Mouse (Mus musculus): Measurements from ENCODE around the gene Lrmda.

GRCm38 (mm10) chr14:22928683-22929082 is 909.2 kb downstream of the Lrmda start:
- no peak for TF ChIP-seq CTCF (IDR thresholded peaks at IDR 0.05; ENCODE audit: low read depth, low read length)
- no peak for TF ChIP-seq POLR2A (IDR thresholded peaks at IDR 0.05; ENCODE audit: borderline replicate concordance, low read depth, low read length)
